Mouse (Mus musculus): ENCODE measurements around the gene 4932415D10Rik.
A peak's percentile ranks its signal among the peaks of the same experiment; 100 is the strongest.

The 4932415D10Rik gene

DNA sequence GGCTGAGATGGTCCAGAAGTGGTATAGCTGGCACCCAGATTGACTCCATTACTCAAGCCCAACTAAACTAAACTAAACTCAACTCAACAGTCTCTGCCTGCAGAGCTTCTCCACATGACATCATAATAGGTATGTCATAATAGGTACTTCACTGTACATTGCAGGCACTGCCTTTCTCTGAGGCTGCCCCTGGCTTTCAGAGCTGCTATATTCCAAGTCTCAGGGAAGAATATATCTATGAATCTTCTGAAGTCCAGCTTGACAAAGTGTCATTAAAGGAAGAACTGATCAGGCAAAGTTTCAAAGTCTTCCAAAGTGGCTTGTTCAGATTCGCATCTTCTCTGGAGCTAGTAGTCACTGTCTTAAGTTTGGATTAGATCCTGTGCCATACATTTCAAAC is at the start of gene 4932415D10Rik:
4932415D10Rik (minus strand) TSS at position 101 of the 400 bp plus-strand sequence.
- DNase-seq: no peak

DNA sequence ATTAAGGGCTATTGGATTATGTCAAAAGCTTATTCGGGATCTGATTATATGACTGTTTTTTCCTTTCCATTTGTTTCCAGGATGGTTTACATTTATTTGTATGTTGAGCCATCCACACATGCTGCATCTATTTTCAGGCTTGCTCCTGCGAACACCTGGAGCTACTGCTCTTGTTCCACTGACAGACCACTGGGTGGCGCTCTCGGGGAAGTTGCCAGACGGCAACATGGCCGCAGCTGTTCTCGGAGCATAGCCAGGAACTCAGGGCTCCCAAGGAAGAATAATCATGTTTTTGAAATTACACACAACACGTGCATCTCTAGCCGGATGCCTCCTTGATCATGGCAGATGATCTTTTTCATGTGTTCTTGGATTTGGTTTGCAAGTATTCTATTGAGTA is 45.5 kb upstream of the 4932415D10Rik start:
- no peak for DNase-seq

DNA sequence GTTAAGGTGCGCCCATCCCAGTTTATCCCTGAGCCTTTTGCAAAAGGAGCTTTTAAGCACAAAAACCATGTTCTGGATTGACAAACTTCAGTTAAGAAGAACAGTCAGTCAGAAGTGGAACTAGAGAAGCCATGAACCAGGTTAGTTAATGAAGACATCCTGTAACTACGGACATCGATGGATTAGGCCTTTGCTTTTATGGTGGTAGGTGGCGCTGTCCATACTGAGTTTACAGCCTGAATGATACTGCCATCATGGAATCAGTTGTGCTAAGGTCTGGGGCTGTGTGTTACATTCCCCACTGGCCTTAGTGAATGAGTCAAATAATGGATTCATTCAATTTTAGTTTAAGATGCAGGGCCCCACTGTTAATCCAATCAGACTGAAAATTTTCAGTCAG is 39.0 kb upstream of the 4932415D10Rik start:
- DNase-seq: no peak

DNA sequence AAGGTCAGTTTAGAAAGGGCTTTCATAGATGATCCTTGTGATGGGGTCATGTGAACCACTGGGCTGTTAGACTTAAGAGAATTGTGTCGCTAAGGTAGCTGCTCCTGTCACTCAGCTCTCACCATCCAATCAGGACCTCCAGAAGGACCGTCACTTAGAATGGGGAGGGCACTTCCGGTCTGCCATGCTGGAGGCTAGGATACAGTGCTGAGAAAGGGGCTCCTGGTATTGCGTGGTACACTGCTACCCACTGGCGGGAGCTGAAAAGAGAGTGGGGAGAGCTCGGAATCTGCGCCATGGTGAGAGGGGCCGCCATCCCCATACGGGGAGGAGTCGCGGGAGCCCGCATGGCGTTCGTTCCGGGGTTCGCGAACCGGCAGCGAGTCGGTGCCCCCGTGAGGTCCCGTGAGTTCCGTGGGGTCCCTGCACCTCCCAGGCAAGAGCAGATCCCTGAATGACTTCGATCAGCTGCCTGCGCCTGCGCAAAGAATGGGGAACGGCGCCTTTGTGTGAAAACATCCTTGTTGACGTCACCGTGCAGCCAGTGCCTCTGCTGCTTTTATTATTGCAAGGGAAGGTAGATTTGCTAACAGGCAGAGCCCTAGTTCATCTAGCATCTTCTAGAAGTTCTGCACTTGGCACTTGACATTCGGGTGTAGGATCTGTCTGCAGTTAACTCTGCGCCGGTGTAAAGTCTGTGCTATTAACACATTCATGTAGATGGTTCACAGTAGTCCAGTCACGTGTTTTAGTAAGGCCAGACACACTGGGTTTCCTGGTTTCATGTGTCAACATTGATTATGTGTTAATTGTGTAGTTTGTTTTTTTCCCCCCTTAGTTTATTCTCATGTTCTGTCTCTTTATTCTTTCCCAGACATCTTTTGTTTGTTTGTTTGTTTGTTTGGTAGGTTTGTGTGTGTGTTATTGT is 38.0 kb upstream of the 4932415D10Rik start, which contains the start of gene Gm4924:
Gm4924 (plus strand) TSS at position 173 of the 928 bp plus-strand sequence.
- peak; percentile 79 for DNase-seq

DNA sequence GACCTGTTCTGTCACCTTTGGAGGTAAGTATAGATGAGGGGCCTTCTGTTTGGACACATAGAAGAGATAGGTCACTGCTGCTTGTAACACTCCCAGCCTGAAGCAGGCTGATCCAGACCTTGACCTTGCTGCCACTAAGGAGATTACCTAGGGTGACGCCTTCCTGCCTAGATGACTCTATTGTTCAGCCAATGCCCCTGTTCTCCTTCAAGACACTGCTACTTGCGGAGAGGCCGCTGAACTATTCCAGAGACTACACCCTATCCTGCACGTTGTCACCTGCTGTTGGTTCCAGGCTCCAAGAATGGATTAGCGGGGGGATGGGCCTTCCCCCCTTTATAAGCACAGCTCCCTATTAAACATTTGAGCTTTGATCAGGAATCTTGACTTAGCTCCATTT is 13.4 kb upstream of the 4932415D10Rik start:
- no peak for DNase-seq

DNA sequence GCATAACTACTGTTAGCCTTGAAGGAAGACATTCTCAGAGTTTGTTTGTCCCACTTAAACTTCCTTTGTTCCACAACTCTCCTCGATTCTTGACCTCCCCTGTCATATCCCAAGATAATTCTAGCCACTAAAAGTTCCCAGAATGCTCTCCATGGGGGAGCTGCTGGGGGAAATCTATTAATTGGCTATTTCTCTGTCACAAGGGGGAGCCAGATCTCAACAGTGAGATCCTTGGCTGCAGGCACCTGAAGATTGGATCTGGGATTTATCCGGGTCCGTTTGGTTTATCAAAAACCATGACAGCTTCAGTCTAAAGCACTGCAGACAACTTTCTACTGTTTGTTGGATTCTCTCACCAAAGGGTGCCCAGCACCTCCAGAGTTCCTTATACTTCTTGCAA is 3.8 kb upstream of the 4932415D10Rik start:
- no peak for DNase-seq

DNA sequence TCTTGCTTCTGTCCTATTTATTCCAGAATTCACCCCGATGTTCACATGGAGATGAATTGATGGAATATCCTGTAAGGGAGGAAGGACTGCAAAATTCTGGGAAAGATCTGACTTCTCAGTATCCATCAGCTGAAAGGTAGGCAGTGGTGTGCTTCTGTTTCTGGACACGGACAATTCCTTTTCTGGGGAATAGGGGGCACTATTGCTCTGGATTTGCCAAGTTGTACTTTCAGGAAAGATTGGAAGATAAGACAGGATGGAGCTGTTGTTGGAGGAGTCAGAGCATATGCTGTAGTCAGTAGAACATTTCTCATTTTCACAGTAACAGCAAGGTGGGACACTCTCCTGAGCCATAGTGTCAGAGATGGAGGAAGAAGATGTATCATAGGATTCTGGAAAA is 19.9 kb downstream of the 4932415D10Rik start:
- no peak for DNase-seq

DNA sequence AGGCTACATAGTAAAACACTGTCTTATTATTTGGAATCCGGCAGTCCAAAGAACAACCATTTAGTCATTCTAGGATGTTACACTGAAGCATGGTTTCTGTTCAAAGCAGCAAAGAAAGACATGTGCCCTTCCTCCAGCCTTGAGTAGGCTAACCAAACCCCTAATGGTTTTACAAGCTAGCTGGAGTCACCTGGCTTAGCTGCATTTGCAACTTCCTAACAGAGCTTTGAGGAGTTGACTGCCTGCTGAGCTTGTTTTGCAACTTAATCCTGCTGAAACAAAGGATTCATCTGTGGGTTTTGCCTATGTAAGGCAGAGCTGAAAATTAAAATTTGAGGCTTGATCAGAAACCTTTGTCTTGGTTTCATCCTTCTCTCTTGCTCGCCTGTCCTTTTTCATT is 59.1 kb downstream of the 4932415D10Rik start:
- DNase-seq: no peak

DNA sequence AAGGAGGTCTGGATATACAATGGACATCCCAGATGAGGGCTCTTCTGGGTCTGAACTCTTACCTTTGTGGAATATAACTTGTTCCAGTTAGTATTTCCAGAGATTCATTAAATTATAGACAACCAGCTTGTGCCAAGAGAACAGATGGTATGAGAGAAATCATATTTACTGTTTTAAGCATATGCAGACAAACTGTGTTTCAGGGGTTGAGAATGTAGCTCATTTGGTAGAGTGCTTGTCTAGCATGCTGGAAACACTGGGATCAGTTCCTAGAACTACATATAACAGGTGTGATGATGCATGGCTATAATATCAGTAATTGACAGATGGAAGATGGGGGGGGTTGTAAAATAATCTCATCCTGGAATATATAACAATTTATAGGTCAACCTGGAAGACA is 71.4 kb downstream of the 4932415D10Rik start:
- DNase-seq: no peak

DNA sequence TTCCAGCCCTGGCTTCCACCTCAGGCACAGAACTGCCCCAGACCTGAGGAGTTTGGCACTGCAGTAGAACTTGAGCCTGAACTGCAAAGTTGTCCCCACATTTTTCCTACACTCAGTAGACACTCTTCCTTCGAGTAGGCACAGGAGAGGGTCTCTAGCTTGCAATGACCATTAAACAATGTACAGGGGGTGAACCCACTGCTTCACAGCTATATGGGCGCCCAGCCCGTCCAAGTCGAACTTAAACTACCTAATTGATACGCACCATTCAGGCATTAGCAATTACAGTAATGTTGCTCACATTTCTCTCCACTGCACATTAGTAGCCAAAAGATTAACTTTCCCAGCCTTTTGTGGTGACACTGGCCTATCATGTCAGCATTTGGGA is 75.0 kb downstream of the 4932415D10Rik start:
- DNase-seq: no peak

DNA sequence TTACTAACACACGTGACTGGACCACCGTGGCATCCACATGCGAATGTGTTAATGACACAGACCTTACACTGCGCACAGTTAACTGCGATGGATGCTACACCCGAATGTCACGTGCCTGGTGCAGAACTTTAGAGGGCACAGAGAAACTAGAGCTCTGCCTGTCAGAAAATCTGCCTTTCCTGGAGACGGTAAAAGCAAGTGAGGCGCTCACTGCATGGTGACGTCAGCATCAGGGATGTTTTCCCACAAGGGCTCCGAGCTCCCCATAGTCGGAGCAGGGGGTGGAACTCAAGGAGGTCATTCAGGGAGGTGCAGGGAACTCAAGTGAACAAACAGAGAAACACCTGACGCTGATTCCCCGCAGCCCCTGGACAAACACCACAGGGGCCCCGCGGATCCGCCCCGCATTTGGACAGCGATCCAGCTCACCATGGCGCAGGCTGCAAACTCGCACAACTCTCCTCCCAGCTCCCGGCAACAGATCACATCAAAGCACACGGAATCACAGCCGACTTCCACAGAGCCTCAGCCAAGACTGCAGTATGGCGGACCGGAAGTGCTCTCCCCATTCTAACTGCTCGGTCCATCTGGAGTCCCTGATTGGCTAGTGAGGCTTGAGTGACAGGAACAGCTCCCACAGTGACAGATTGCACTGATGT is 75.5 kb downstream of the 4932415D10Rik start, which contains the start of gene Zfp938:
Zfp938 (minus strand) TSS at position 539 of the 659 bp plus-strand sequence.
- DNase-seq: peak; percentile 78

All from lung, postnatal 14 days (tissue).